Mouse (Mus musculus) embryonic facial prominence, embryonic 10.5 days (tissue): ENCODE results near the gene Myzap. TPM values are rescaled to one million over a fixed set of nuclear protein-coding genes. Genes with fewer than 3 reads are reported as not detected.

ENCODE experiments used
- polyA plus RNA-seq: library from polyadenylated mRNA; unstranded; fragments of >200 nt; fragmentation: Nextera tagmentation; extraction: Ambion mirVana; gene quantifications from 2 replicates; pipeline ENCODE4 v1.2.1, GENCODE M21; 2016

The Myzap gene
- polyA plus RNA-seq, 1 experiment from 2014 or later, result 7.1 TPM

Other genes starting within 250 kb of the Myzap start
- 582 and 585 TPM in 2 replicates for gene Polr2m, start 106.4 kb downstream of the Myzap start, polyA plus RNA-seq
- 10.8 and 11.1 TPM in 2 replicates for gene Cgnl1, start 179.2 kb upstream of the Myzap start, polyA plus RNA-seq